Mouse (Mus musculus) heart, postnatal 0 days (tissue): ENCODE measurements around the gene Scube2.

Experiments
- CTCF ChIP-seq: IDR thresholded peaks from 2 replicates; pipeline ENCODE4 v1.5.1; 2016; ENCODE audit warnings: antibody characterized with exemption, control low read depth, low read depth
- EP300 ChIP-seq: IDR thresholded peaks from 2 replicates; pipeline ENCODE4 v1.6.1; 2016; ENCODE audit warnings: antibody characterized with exemption, low read depth

GRCm38 (mm10) chr7:109890256-109890655 lies 24.8 kb upstream of the Scube2 start:
- TF ChIP-seq CTCF = no peak
- no peak for TF ChIP-seq EP300
